Mouse (Mus musculus): ENCODE results near the gene Spry1. TPM values are rescaled to one million over a fixed set of nuclear protein-coding genes. Genes with fewer than 3 reads are reported as not detected.

Gene Spry1
- polyA plus RNA-seq, 2 experiments: 2.4 to 3.4 TPM

- H3K4me2 ChIP-seq (ENCODE audit: low read depth): no peak overlapping the region; the same call in none of the 2 replicates
- no peak overlapping the region for H3K4me3 ChIP-seq (ENCODE audit: insufficient read depth in 1 of 2, low read depth in 2 of 2, low read length in 2 of 2)
- TF ChIP-seq EP300 (IDR thresholded peaks at IDR 0.05; ENCODE audit: low read depth) (no peak), CTCF (IDR thresholded peaks at IDR 0.05; ENCODE audit: low read depth) (no peak)
- no peaks in the 10 kb centered on the region for H3K9me3 ChIP-seq (ENCODE audit: control insufficient read depth, low read length)
- H3K27me3 ChIP-seq (ENCODE audit: control insufficient read depth, insufficient read depth, low read length): peaks cover 12% of the 10 kb centered on the region
- no peaks in the 10 kb centered on the region for H3K36me3 ChIP-seq (replicated peaks; ENCODE audit: control insufficient read depth, insufficient read depth, low read depth)
- ATAC-seq (ENCODE audit: insufficient read depth) (peak; percentile 22; the same call in 1 of the 2 replicates), DNase-seq (ENCODE audit: low read depth in 3 of 3, low spot score in 3 of 3) (no peak)
- H3K4me1 ChIP-seq (replicated peaks; ENCODE audit: control insufficient read depth in 2 of 2, insufficient read depth in 2 of 2, low read length in 1 of 2): peaks cover 4 to 34% of the 10 kb centered on the region in 2 experiments
- H3K9ac ChIP-seq (replicated peaks): no peak overlapping the region
- H3K27ac ChIP-seq: no peak overlapping the region
- WGBS (ENCODE audit: insufficient replicate concordance): 70% methylated on average over 9 of the region's 9 CpGs
Observed at GRCm38 (mm10) chr3:37652537-37652936, 12.8 kb downstream of the Spry1 start.

- Histone ChIP-seq H3K36me3 (replicated peaks; ENCODE audit: control insufficient read depth, insufficient read depth, low read depth) (no peaks in the 10 kb centered on the region), H3K27me3 (ENCODE audit: control insufficient read depth, insufficient read depth, low read length) (peaks cover 12% of the 10 kb centered on the region), H3K9me3 (ENCODE audit: control insufficient read depth, low read length) (no peaks in the 10 kb centered on the region), H3K4me2 (ENCODE audit: low read depth) (peak overlapping the region; percentile 49), H3K4me1 (replicated peaks; ENCODE audit: control insufficient read depth in 2 of 2, insufficient read depth in 2 of 2, low read length in 1 of 2) (peaks cover 5 to 29% of the 10 kb centered on the region in 2 experiments), H3K27ac (no peak overlapping the region), H3K9ac (replicated peaks) (peak overlapping the region; percentile 31; the same call in 1 of the 2 replicates), H3K4me3 (ENCODE audit: insufficient read depth in 1 of 2, low read depth in 2 of 2, low read length in 2 of 2) (peak overlapping the region; percentile 7 to 53)
- 2% methylated on average over 16 of the region's 16 CpGs for WGBS (ENCODE audit: insufficient replicate concordance)
- ATAC-seq (ENCODE audit: insufficient read depth) (peak; percentile 48), DNase-seq (ENCODE audit: low read depth in 3 of 3, low spot score in 3 of 3) (no peak)
- TF ChIP-seq EP300 (IDR thresholded peaks at IDR 0.05; ENCODE audit: low read depth) (no peak), CTCF (IDR thresholded peaks at IDR 0.05; ENCODE audit: low read depth) (no peak)
Observed at GRCm38 (mm10) chr3:37653935-37654729, 14.4 kb downstream of the Spry1 start.

- Histone ChIP-seq H3K4me3 (ENCODE audit: insufficient read depth in 1 of 2, low read depth in 2 of 2, low read length in 2 of 2) (peak overlapping the region in 1 of 2 experiments; percentile 17; a peak in 2 of 4 replicates), H3K9ac (replicated peaks) (peak overlapping the region; percentile 1; the same call in 1 of the 2 replicates), H3K36me3 (replicated peaks; ENCODE audit: control insufficient read depth, insufficient read depth, low read depth) (no peaks in the 10 kb centered on the region), H3K4me1 (replicated peaks; ENCODE audit: control insufficient read depth in 2 of 2, insufficient read depth in 2 of 2, low read length in 1 of 2) (peaks cover 10 to 35% of the 10 kb centered on the region in 2 experiments), H3K9me3 (ENCODE audit: control insufficient read depth, low read length) (no peaks in the 10 kb centered on the region), H3K27me3 (ENCODE audit: control insufficient read depth, insufficient read depth, low read length) (peaks cover 12% of the 10 kb centered on the region), H3K4me2 (ENCODE audit: low read depth) (peak overlapping the region; percentile 49), H3K27ac (no peak overlapping the region)
- ATAC-seq (ENCODE audit: insufficient read depth) (peak; percentile 42; the same call in 1 of the 2 replicates), DNase-seq (ENCODE audit: low read depth in 3 of 3, low spot score in 3 of 3) (no peak)
- TF ChIP-seq CTCF (IDR thresholded peaks at IDR 0.05; ENCODE audit: low read depth) (no peak), EP300 (IDR thresholded peaks at IDR 0.05; ENCODE audit: low read depth) (no peak)
- 32% methylated on average over 6 of the region's 6 CpGs for WGBS (ENCODE audit: insufficient replicate concordance)
Observed at GRCm38 (mm10) chr3:37654787-37655186, 15.0 kb downstream of the Spry1 start.

- WGBS (ENCODE audit: insufficient replicate concordance): 17% methylated on average over 20 of the region's 20 CpGs
- no peak overlapping the region for H3K4me3 ChIP-seq (ENCODE audit: insufficient read depth in 1 of 2, low read depth in 2 of 2, low read length in 2 of 2)
Observed at GRCm38 (mm10) chr3:37655933-37656633, 16.3 kb downstream of the Spry1 start.

GRCm38 (mm10) chr3:37657009-37657408 is 17.3 kb downstream of the Spry1 start:
- DNase-seq (ENCODE audit: low read depth in 3 of 3, low spot score in 3 of 3): no peak
- H3K27ac ChIP-seq: no peak overlapping the region
- no peak overlapping the region for H3K9ac ChIP-seq (replicated peaks)
- H3K4me1 ChIP-seq (replicated peaks; ENCODE audit: control insufficient read depth in 2 of 2, insufficient read depth in 2 of 2, low read length in 1 of 2): peaks cover 16 to 41% of the 10 kb centered on the region in 2 experiments
- 7% methylated on average over 8 of the region's 8 CpGs for WGBS (ENCODE audit: insufficient replicate concordance)
- H3K9me3 ChIP-seq (ENCODE audit: control insufficient read depth, low read length): no peaks in the 10 kb centered on the region
- peak overlapping the region; percentile 28 for H3K4me2 ChIP-seq (ENCODE audit: low read depth)
- H3K4me3 ChIP-seq (ENCODE audit: insufficient read depth in 1 of 2, low read depth in 2 of 2, low read length in 2 of 2): no peak overlapping the region
- peaks cover 12% of the 10 kb centered on the region for H3K27me3 ChIP-seq (ENCODE audit: control insufficient read depth, insufficient read depth, low read length)
- TF ChIP-seq EP300 (IDR thresholded peaks at IDR 0.05; ENCODE audit: low read depth): no peak
- no peak for TF ChIP-seq CTCF (IDR thresholded peaks at IDR 0.05; ENCODE audit: low read depth)
- no peak for ATAC-seq (ENCODE audit: insufficient read depth)
- no peaks in the 10 kb centered on the region for H3K36me3 ChIP-seq (replicated peaks; ENCODE audit: control insufficient read depth, insufficient read depth, low read depth)

More at GRCm38 (mm10) chr3:37655933-37656633, 16.3 kb downstream of the Spry1 start:
- Histone ChIP-seq H3K27ac (no peak overlapping the region), H3K27me3 (ENCODE audit: control insufficient read depth, insufficient read depth, low read length) (peaks cover 12% of the 10 kb centered on the region), H3K4me1 (replicated peaks; ENCODE audit: control insufficient read depth in 2 of 2, insufficient read depth in 2 of 2, low read length in 1 of 2) (peaks cover 16 to 41% of the 10 kb centered on the region in 2 experiments), H3K36me3 (replicated peaks; ENCODE audit: control insufficient read depth, insufficient read depth, low read depth) (no peaks in the 10 kb centered on the region), H3K9me3 (ENCODE audit: control insufficient read depth, low read length) (no peaks in the 10 kb centered on the region), H3K9ac (replicated peaks) (no peak overlapping the region), H3K4me2 (ENCODE audit: low read depth) (peak overlapping the region; percentile 44)
- ATAC-seq (ENCODE audit: insufficient read depth) (no peak), DNase-seq (ENCODE audit: low read depth in 3 of 3, low spot score in 3 of 3) (no peak)
- no peak for TF ChIP-seq EP300 (IDR thresholded peaks at IDR 0.05; ENCODE audit: low read depth)
- TF ChIP-seq CTCF (IDR thresholded peaks at IDR 0.05; ENCODE audit: low read depth): no peak
